Mouse (Mus musculus) granulocyte monocyte progenitor cell, adult 5-6 weeks (primary cell): ENCODE data around the gene Syn3. TPM values are rescaled to one million over a fixed set of nuclear protein-coding genes. Genes with fewer than 3 reads are reported as not detected.

Source experiments
- ATAC-seq: replicated peaks from 2 replicates; pipeline ENCODE4 v1.8.0; 2016; ENCODE audit warnings: mild to moderate bottlenecking, moderate TSS enrichment, inconsistent platforms; ENCODE audit not compliant: poor library complexity, severe bottlenecking
- total RNA-seq, 2 experiments: library from RNA; stranded (forward) in 1 of 2; stranded (reverse) in 1 of 2; fragments of 200-712, 200-1000 nt in 1 of 2; fragments of >200 nt in 1 of 2; fragmentation: Nextera tagmentation in 1 of 2; gene quantifications; 2 replicates each; pipeline ENCODE4 v1.2.3; 2014 to 2017

Gene Syn3
- total RNA-seq, 2 experiments from 2014 or later = 0.15 to 0.31 TPM

DNA sequence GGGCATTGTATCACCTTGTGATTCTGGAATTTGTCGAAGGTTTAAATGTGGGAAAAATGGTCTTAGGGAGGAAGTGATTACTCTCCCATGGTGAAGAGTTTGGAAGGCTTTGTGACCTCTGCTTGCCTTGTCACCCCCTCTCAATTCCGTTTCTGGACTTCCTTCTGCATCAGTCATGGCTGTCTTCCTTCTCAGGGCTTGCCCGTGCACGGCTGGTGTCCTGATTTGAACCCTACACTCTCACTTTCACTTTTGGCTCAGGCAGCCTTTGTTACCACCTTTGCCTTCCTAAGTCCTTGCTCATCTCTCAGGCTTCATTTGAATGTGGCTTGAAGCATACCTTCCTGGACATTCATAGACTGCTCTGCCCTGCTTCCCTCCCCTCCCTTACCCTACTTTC, 424.6 kb downstream of the Syn3 start:
- ATAC-seq = peak; percentile 70

DNA sequence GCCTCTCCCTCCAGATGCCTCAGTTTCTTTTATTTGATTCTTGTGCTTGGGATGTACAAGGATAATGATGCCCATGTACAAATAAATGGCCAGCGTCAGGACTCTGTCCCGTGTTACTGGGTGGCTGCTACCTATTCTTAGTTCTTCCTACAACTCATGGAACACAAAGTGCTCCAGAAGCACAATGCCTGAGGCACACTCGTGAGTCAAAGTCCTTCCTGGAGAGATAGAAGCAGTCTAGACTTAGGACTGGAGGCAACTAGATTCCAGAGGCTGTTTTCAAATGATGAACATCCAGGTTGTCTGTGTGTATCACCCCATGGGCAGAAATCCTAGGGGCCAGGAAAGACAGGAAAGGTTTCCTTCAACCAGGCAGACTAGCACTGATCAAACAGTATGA, 427.9 kb downstream of the Syn3 start:
- ATAC-seq = no peak

DNA sequence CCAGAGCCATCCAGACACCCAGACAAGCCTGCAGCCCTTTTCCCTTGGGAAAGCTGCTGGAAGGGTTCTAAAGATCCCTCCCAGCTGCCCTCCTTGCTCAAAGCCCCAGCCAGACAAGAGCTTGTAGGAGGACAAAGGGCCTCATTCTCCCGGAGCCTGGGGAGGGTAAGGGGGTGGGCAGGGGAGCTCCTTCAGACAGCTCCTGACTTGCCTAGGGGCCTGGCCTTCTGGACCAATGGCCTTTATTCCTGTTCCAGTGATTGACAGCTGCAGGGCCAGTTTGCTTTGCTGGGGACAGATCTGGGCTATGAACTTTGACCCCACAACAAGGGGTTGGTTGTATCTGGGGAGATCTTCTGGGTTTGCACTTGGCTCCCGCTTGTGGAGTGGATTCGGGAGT, 429.4 kb downstream of the Syn3 start:
- ATAC-seq = no peak

DNA sequence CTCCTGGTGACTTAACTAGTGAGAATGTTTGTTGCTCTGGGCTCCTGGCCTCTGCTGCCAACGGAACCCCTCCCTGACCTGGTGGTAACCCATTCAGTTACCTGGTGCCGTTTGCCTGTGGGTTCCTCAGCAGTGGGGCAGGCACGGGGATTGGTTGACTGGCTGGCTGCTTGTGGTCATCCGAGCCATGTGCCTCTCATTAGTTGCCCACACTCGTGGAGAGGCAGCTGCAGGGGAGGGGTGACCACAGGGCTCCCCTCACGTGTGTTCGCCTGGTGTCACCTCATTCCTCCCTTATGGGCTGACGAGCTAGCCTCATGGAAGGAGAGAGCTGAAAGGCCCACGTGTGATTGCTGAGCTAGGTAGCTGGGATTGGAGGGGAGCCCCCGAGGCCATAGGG, 430.8 kb downstream of the Syn3 start:
- ATAC-seq = no peak

DNA sequence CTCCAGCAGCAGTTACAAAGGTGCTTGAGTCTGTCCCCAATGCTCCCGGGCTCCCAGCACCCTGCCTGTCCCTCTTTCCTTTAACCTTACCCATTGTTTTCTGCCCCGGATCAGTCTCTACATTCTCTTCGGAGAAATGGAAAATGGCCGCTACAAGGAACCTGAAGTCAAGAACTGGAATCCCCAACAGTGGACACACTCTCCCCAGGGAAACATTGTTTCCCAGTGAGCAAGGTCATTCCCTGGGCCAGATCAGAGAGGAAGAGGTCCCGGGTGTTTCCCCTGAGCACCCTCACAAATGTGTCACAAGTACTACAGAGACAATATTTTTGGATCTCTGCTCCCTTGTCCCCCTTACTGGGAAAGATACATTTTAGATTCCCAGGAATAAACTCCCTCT, 432.0 kb downstream of the Syn3 start:
- ATAC-seq = no peak

DNA sequence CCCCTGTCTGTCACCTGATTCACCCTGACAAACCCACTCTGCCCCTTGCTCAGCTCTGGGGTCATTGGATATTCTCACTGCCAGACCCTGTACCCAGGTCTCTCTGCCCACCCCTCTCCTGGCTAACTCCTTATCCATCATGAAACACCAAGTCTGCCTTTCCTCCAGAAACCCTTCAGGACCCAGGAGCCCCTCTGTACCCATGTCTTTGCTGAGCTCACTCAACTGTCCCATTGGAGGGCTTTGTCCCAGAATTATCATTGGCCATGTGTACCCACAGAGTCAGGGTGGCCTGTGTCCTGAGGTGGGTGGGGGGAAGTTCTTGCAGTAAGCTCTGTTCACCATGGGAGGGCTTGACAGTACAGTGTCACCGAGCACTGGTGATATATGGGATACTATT, 433.0 kb downstream of the Syn3 start:
- ATAC-seq = no peak

DNA sequence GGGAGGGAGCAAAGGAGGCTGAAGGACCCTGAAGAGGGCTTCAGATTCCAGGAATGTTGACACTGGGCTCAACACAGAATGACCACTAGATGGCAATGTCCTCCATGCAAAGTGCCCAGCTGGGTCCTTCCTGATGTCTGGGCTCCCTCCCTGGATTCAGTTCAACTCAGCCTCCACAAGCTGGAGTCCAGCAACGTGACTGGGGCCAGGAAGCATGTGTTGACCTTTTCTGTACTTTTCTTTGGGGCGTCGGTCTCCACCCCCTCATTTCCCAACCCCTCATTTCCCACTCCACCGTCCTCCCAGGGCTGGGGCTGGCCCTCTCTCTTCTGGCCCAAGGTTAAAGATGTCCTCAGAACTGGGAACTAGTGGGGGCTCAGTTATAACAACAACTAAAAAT, 433.8 kb downstream of the Syn3 start:
- ATAC-seq = peak; percentile 72

DNA sequence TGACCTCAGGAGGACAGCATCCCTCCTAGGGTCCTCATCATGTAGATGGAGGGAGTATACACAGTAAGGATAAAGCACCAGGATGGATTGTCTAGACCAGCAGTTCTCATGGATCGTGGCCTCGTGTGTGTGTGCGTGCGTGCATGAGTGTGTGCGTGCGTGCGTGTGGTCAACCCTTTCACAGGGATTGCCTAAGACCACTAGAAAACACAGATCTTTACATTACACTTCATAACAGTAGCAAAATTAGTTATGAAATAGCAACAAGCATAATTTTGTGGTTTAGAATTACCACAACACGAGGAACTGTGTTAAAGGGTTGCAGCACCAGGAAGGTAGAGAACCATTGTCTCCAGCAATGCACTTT, 435.7 kb downstream of the Syn3 start:
- peak; percentile 65 for ATAC-seq

DNA sequence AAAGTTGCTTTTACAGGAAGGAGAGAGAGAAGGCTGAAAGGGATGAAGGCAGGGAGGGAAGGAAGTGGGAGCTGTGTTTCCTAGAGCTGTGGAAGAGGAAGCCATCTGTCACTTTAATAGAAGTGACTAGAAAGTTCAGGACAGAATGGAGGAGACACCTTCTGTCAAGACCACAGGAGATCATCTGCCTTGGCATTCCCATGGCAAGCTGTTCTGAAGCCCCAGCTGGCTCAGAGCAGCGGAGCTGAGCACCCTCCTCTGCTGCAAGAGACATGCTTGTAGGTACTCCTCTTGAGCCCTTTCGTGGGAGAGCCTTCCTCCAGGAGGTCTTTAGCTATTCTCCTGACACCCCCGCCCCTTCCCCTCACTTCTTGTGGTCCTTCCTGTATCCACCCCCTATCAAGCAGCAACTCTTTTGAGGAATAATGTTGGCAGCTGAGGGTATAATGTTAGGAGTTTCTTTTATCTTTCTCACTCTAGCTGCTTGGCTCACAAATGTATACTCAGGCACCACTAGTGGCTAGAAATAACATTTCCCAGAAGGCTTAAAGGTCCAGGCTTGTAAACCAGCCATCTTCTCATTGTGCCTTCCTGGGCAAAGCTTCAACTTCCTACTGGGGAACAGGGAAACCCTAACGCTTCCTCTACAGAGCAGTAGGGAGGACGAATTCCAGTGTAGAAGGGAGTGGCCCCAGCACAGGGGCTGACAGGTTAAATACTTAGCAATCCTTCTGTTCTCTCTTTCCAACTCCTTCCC, 436.3 kb downstream of the Syn3 start:
- ATAC-seq = peak; percentile 6

DNA sequence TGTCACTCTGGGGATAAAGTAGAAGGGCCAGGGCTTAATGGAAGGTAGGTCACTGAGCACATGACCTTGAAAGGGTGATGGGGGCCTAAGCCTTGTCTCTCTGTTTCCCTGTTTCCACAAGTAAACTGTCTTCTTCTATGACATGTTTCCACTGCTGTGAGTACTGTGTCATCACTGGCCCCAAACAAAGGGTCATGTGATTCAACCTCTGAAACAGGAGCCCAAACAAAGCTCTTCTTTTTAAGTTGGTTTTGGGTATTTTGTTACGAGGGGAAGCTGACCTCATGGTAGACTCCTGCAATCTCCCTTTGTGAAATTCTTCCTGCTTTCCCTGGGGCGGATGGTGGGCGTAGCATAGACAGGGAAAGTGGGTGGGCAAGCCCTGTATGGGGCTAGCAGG, 438.4 kb downstream of the Syn3 start:
- peak; percentile 21; the same call in 1 of the 2 replicates for ATAC-seq

DNA sequence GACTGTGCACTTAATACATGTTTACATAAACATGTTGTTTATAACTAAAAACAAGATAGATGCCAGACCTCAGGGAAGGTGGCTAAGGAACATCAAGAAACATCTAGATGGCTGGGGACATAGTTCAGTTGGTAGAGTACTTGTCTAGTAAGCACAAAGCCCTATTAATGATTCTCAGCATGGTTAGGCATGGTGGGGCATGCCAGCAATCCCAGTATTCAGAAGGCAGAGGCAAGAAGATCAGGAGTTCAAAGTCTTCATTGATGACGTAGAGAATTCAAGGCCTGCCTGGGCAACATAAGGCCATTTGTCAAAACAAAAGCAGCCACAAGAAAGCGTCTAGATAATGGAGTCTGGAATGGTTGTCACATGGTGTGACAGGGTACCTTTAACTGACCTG, 441.0 kb downstream of the Syn3 start:
- ATAC-seq = no peak

DNA sequence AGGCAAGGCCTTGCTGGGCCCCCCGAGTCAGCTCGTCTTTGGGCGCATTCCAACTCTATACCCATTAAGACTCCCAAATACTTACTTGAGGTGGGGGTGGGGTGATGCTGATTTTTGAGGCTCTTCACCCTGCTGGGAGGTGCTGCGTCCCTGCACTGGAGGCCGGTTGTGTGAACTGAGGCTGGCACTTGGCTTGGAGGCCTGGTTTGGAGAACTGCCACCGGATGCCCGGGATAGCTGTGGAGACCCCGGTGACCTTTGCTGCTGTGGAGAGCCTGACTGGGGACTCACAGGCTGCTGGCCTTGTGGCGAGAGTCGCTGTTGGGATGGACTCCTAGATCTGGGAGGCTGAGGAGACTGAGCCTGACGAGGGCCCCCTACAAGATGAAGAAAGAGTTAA, 441.4 kb downstream of the Syn3 start:
- no peak for ATAC-seq

DNA sequence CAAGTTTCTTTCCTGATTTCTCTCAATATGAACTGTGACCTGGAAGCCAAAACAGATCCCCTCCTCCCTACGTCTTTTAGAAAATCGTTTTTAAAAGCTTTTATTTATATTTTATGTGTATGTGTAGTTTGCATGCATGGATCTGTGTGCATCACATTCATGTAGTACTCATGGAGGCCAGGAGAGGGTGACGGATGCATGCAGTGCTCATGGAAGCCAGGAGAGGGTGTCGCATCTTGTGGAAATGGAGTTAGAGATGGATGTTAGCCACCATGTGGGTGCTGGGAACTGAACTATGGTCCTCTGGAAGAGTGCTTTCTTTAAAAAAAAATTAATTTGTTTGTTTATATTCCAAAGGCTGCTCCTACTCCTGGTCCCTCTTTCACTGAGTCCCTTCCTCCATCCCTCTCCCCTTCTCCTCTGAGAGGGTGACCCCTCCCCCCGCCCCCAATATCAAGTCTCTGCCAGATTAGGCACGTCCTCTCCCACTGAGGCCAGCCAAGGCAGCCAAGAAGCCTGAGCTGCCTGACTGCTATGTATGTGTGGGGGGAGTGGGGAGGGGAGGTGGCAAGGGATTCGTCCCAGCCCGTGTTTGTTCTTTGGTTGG, 442.3 kb downstream of the Syn3 start:
- no peak for ATAC-seq

DNA sequence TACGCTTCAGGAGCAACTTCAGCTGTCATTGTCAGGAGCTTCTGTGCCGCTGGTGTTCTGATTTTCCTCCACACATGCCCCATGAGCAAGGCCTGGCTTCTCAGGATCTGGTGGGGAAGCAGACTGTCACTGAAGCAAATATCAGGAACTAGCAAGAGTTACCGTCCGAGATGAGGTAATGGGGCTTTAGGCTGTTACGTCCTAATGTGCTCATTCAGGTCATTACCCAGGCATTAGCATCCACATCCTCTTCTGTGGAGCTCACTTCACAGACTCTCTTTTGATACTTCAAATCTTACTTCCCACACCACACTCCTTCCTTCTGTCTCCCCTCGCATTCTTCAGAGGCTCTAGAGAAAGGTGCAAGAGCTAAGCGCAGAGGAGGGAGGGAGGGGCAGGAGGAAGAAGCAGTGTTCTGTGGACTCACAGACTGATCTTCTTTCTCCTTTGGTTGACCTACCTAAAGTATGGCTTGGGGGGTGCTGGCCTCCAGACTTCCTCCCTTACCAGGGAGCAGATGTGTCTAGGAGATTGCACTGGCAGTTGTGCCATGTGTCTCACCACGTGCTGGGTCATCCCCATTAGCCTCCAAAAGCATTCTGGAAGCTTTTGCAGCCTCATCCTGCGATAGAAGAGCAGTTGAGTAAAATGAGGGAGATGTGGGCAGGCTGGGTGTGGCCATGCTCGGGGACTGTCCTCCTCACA, 445.7 kb downstream of the Syn3 start:
- peak; percentile 82 for ATAC-seq

DNA sequence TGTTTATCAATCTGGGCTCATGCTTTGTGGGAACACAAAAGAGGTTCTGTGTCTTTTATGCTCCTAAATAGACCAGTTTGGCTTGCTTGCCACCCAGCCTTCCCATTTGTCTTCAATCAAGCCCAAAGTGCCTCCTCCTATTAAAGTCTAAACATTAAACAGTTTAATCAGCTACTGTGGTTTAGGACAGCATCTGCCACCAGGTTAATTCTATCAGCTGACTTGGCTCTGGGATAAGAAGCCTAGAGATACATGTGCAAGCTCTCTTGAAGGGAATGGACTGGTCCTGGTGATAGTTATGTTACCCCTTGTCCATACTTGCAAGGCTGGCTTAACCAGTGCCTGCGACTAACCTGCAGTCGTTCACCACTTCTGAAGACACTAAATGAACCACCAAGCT, 448.2 kb downstream of the Syn3 start:
- no peak for ATAC-seq

DNA sequence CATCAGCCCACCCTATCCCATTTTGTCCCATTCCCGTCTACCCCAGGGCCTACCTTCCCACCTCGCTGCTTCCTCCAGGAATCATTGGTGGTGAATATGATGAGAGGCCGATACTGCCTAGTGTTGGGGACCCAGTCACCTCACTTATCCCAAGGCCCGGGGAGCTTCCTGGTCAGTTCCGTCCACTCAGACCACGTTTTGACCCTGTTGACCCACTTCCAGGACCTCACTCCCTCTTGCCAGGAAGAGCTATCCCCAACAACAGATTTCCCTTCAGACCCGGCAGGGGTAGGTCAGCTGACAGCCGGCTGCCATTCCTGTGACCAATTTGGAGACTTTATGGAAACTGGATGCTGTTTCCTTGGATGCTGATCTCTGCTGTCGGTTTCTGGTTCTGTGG, 450.9 kb downstream of the Syn3 start:
- no peak for ATAC-seq

DNA sequence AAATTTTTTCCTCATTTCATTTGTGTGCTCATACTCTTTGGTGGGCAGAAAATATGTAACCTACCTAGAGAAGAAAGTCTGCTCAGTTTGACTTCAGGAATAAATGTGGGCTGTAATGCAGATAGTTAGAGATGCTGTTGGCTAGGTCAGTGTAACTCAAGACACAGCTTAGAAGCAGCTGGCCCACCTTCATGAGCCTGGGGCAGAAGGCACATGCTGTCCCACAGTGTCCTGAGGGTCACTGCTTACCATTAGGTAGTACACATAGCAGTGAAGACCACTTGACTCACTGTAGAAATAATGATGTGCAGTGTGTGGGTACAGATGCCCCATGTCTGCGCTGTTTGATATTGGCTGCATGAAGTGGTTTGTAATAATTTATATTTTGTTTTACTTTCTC, 452.3 kb downstream of the Syn3 start:
- no peak for ATAC-seq

DNA sequence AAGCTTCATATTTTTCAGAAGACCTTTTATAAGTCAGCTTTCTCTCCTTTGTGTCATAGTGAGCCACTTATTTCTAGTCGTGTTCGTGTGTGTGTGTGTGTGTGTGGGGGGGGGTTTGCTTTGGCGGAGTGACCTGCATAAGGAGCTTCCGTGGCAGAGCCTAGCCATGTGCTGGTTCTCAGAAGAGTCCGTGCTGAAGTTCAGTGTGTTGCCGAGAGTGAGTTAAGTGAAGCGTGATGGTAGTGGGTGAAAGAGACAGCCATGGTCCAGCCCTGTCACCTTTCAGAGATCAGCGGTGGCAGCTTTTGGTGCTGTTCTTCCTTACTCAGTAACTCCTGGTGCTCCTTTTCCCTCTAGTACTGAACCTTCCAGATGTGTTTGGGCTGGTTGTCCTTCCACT, 454.6 kb downstream of the Syn3 start:
- no peak for ATAC-seq

DNA sequence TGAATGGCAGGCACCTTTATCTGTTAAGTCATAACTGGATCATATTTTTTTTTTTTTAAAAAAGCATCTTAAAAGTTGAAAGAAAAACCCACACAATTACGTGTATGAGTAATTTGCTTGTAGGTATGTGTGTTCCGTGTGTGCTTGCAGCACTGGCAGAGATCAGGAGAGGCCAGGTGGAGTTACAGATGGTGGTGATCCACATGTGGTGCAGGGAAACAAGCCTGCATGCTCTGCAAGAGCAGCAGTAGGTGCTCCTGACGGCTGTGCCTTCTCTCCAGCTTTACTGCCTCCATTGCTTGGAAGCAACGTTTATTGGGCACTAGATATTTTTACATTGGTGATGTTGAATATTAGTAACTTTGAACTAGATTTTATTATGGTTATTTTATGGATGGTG, 455.0 kb downstream of the Syn3 start:
- ATAC-seq = no peak

DNA sequence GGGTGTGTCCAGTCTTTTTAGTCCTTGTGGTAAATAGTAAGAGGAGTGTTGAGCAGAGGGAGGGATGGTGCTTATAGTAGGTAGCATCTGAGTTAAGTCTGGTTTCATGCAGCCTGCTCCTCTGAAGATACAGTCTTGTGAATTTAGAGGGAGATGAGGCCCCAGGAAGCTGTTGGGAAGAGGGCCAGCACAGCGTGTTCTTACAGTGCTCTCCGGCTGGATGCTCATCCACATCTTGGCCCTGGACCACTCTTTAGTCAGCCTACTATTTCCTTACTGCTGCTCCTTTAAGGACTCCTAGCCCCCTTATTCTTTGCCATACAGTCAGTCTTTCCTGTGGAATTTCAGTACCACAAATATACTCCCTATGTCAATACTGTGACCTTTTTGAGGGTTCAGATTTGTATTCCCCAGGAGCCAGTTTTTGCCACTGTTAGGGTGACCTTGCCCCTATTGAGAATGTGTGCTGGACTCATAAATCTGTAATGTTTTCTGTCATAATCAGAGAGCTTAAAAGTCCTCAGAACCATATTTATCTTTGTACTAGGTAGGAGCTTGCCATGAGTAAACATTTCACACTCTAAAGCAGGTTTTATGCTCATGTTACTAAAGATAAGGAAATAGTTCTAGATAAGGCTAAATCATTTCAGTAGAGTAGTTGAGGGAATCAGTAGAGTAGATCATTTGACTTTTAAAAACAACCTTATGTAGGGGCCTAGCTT, 464.5 kb downstream of the Syn3 start:
- ATAC-seq = no peak

DNA sequence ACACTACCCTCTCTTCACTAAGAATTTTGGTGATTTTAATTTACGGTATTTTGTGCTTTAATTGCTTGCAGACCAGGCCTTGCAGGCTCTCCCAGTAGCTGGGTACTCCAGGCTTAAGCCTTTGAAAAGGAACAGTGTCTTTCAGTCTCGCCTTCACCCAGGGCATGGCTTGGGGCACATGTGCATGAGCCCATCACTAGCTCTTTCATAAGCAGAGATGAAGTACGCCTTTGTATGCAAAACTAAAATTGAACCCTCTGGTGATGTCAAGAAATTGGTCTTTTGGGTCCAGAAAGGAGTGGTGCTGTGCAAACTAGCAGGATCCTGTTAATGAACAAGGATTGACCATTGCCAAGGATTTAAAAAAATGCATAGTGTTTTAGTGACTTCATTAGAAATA, 466.2 kb downstream of the Syn3 start:
- ATAC-seq = no peak
